Mouse (Mus musculus) intestine, embryonic 15.5 days (tissue): ENCODE results near the gene Cdk8. TPM values are rescaled to one million over a fixed set of nuclear protein-coding genes. Genes with fewer than 3 reads are reported as not detected.

Source experiments
- ATAC-seq: fragments of 200-750 bp; cut with Nextera tagmentation; 2 replicates; pipeline ENCODE4 v1.8.0; 2017; ENCODE audit warnings: moderate TSS enrichment, moderate library complexity
- H3K27ac ChIP-seq: fragments of 300-500 bp; sonication (generic); 2 replicates; pipeline ENCODE4 v1.5.1; 2015; ENCODE audit warnings: mild to moderate bottlenecking, inconsistent platforms
- H3K27me3 ChIP-seq: fragments of 300-500 bp; sonication (generic); replicated peaks from 2 replicates; pipeline ENCODE4 v1.6.1; 2015; ENCODE audit warnings: inconsistent platforms
- H3K36me3 ChIP-seq: fragments of 300-500 bp; sonication (generic); 2 replicates; pipeline ENCODE4 v1.6.1; 2015; ENCODE audit warnings: inconsistent platforms
- H3K4me1 ChIP-seq: fragments of 300-500 bp; sonication (generic); replicated peaks from 2 replicates; pipeline ENCODE4 v1.6.1; 2015; ENCODE audit warnings: inconsistent platforms
- H3K4me2 ChIP-seq: fragments of 300-500 bp; sonication (generic); replicated peaks from 2 replicates; pipeline ENCODE4 v1.6.1; 2015; ENCODE audit warnings: mild to moderate bottlenecking, inconsistent platforms
- H3K4me3 ChIP-seq: fragments of 300-500 bp; sonication (generic); replicated peaks from 2 replicates; pipeline ENCODE4 v1.5.1; 2015; ENCODE audit warnings: inconsistent platforms
- H3K9ac ChIP-seq: fragments of 300-500 bp; sonication (generic); 2 replicates; pipeline ENCODE4 v1.6.1; 2015; ENCODE audit warnings: inconsistent platforms
- H3K9me3 ChIP-seq: fragments of 300-500 bp; sonication (generic); 2 replicates; pipeline ENCODE4 v1.6.1; 2016; ENCODE audit warnings: inconsistent platforms
- WGBS: fragments of 180-500 bp; shearing (Covaris S2); methylation state at CpG from one replicate; pipeline ENCODE4 v1.1.7; 2015; 5-methylcytosine and 5-hydroxymethylcytosine counted together
- polyA plus RNA-seq: library from polyadenylated mRNA; unstranded; fragments of >200 nt; fragmentation: Nextera tagmentation; extraction: Ambion mirVana; gene quantifications from 2 replicates; pipeline ENCODE4 v1.2.1, GENCODE M21; 2015

Gene Cdk8
- polyA plus RNA-seq, 1 experiment from 2014 or later, result 20.3 TPM

DNA sequence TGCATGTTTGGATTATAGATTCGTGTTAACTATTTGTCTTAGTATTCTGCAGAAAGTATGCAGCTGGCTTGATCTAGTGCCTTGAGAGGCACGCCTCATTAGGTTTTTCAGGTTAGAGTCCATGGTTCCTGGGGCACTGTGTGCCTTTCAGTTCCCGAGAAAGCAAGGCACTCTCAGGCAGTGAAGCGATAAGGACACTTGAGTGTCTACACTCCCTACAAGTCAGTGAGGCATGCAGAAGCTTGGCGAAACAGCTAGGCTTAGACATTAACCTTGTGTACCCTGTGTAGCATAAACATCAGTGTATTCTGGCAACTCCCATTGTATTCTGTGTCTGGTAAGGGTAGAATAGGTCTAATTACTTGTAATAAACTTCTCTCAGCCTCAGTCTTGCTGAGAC lies 25.5 kb upstream of the Cdk8 start:
- no peaks in the 10 kb centered on the region for H3K4me1 ChIP-seq
- H3K4me2 ChIP-seq, result no peak overlapping the region
- no peaks in the 10 kb centered on the region for H3K27me3 ChIP-seq
- no peak for ATAC-seq
- H3K9me3 ChIP-seq, result no peaks in the 10 kb centered on the region
- 85% methylated on average over 5 of the region's 5 CpGs for WGBS
- H3K36me3 ChIP-seq, result peaks cover 39% of the 10 kb centered on the region
- no peak overlapping the region for H3K9ac ChIP-seq
- no peak overlapping the region for H3K4me3 ChIP-seq
- no peak overlapping the region for H3K27ac ChIP-seq

- H3K9me3 ChIP-seq, result no peaks in the 10 kb centered on the region
- H3K27me3 ChIP-seq, result no peaks in the 10 kb centered on the region
- H3K36me3 ChIP-seq, result peaks cover 12% of the 10 kb centered on the region
- ATAC-seq, result peak; percentile 72
- H3K9ac ChIP-seq, result peak overlapping the region; percentile 54
- 8% methylated on average over 13 of the region's 13 CpGs for WGBS
- peaks cover 4% of the 10 kb centered on the region for H3K4me1 ChIP-seq
- H3K4me2 ChIP-seq, result peak overlapping the region; percentile 64
- H3K27ac ChIP-seq, result peak overlapping the region; percentile 100; the same call in 1 of the 2 replicates
- peak overlapping the region; percentile 82 for H3K4me3 ChIP-seq
These were observed 10.5 kb upstream of the Cdk8 start for GRCm38 (mm10) chr5:146220501-146220878.

DNA sequence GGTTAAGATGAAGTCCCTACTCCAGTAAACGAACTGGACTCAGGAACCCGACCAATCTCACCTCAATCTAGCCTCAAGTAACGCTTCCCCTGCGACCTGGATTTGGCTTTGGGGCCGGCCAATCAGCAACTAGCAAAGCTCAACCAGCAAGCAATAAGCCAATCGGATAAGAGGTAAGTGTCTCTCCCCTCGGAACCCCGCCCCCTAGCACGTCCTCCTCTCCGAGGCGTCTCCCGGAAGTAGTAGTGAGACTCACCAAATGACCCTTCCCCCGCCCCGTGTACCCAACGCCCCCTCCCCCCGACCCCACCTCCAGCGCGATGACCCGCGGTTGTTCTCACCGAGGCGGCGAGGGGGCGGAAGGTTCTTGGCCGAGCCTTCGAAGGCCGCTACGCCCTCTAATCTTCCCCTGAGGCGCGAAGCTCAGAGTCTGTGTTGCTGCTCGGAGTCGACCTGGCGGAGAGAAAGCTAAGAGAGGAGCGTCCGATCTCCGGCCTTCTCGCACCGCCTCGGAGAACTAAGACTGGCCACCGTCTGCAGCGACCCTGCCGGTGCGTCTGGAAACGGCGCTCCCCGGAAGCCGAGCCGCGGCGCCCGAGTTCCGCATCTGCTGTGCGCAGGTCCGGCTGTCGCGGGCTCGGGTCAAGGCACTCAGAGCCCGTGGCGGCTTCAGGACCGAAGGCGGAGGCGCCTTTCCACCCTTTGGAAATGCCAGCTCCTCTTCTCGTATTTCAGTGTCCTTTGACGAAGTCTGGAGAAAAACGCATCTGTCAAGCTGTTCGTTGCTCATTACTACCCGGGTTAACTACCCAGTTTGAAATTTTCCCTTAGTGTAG lies 9.9 kb upstream of the Cdk8 start, which contains the start of gene Rnf6:
Gene Rnf6 (minus strand): TSS at position 677 of the 836 bp plus-strand sequence.
- H3K4me1 ChIP-seq, result peaks cover 4% of the 10 kb centered on the region
- peaks cover 7% of the 10 kb centered on the region for H3K36me3 ChIP-seq
- no peaks in the 10 kb centered on the region for H3K27me3 ChIP-seq
- H3K27ac ChIP-seq, result peak within 1 kb of the TSS; percentile 100
- peak within 1 kb of the TSS; percentile 64 for H3K4me2 ChIP-seq
- no peaks in the 10 kb centered on the region for H3K9me3 ChIP-seq
- peak within 1 kb of the TSS; percentile 82 for H3K4me3 ChIP-seq
- H3K9ac ChIP-seq, result peak within 1 kb of the TSS; percentile 89
- ATAC-seq, result peak; percentile 100
- WGBS, result under 1% methylated on average over 67 of the region's 67 CpGs

GRCm38 (mm10) chr5:146221722-146222121 lies 9.3 kb upstream of the Cdk8 start:
- peak overlapping the region; percentile 89 for H3K9ac ChIP-seq
- no peaks in the 10 kb centered on the region for H3K27me3 ChIP-seq
- peak overlapping the region; percentile 100 for H3K27ac ChIP-seq
- H3K9me3 ChIP-seq, result no peaks in the 10 kb centered on the region
- H3K4me2 ChIP-seq, result peak overlapping the region; percentile 64
- H3K36me3 ChIP-seq, result peaks cover 7% of the 10 kb centered on the region
- no peak for ATAC-seq
- H3K4me1 ChIP-seq, result peaks cover 4% of the 10 kb centered on the region
- WGBS, result 32% methylated on average over 6 of the region's 6 CpGs
- peak overlapping the region; percentile 82 for H3K4me3 ChIP-seq

DNA sequence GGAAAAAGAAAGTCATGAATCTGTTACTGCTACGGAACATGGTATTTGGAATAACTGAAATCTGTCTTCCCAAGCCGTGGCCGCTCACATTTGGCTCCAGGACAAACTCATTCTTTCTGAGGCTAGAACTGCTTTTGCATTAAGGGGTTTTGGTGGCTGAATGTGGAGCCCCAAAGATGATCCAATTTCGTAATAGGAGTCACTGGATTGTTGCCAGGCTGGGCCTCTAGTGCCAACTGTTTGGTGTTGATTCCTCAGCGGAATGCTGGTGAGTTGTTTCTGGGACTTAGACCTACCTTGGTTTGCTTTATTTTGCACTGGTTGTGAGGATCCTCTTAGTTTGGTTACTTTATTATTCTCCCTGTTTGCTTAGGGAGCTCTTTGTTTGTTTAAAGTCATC lies 7.2 kb upstream of the Cdk8 start:
- H3K9me3 ChIP-seq, result no peaks in the 10 kb centered on the region
- no peak overlapping the region for H3K4me2 ChIP-seq
- no peak overlapping the region for H3K27ac ChIP-seq
- no peaks in the 10 kb centered on the region for H3K27me3 ChIP-seq
- no peak overlapping the region for H3K4me3 ChIP-seq
- H3K36me3 ChIP-seq, result no peaks in the 10 kb centered on the region
- ATAC-seq, result no peak
- no peak overlapping the region for H3K9ac ChIP-seq
- peaks cover 4% of the 10 kb centered on the region for H3K4me1 ChIP-seq
- WGBS, result 83% methylated on average over 5 of the region's 5 CpGs

DNA sequence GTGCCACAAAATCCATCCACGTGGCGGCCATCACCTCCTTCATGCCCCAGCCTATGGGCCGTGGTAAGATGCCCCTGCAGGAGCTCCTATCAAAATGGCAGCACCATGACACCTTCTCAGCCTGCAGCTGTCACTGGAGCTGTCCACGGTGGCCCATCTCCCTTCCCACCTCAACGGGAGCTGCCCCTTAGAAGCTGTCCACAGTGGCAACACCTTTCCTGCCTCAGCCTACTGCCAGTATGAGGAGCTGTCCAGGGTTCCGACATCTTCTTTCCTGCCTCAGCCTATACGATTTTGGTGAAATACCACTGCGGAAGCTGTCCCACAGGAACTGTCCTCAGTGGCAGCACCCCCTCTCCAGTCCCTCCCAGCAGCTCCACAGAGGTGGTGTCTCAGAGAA lies 3.5 kb upstream of the Cdk8 start:
- Histone ChIP-seq H3K4me1 (no peaks in the 10 kb centered on the region), H3K36me3 (no peaks in the 10 kb centered on the region), H3K4me3 (no peak overlapping the region), H3K4me2 (no peak overlapping the region), H3K9me3 (no peaks in the 10 kb centered on the region), H3K9ac (no peak overlapping the region), H3K27me3 (no peaks in the 10 kb centered on the region), H3K27ac (no peak overlapping the region)
- no peak for ATAC-seq
- 85% methylated on average over 8 of the region's 8 CpGs for WGBS

DNA sequence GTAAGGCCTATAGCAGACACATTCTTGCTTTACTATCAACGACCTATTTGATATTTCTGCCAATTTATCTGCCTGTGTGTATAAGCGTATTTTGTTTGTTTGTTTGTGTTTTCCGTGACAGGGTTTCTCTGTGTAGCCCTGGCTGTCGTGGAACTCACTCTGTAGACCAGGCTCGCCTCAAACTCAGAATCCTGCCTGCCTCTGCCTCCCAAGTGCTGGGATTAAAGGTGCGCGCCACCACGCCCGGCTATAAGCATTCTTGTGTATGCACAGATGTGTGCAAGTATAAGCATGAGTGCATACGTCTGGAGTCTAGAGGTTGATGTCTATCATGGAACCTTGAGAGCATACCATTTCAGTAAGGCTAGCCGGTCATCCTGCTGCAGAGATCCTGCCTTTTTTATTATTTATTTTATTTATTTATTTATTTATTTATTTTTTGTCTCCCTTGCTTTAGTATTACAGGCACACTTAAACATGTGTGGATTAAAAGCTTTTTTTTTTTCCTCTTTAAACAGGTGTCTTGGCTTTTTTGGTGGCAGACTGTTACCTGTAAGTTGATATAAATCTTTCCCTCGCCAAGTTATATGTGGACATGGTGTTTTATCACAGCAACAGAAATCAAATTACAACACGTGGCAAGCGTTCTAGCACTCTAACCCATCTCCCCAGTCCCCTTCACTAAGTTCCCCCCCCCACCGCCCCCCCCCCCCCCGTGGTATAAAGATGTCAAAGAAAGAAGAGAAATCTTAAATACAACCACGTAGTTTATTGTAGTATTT lies 970 bp upstream of the Cdk8 start:
- Histone ChIP-seq H3K4me1 (no peaks in the 10 kb centered on the region), H3K9ac (peak overlapping the region; percentile 89), H3K9me3 (no peaks in the 10 kb centered on the region), H3K36me3 (no peaks in the 10 kb centered on the region), H3K27ac (peak overlapping the region; percentile 99; the same call in 1 of the 2 replicates), H3K4me2 (peak overlapping the region; percentile 71), H3K4me3 (peak overlapping the region; percentile 80), H3K27me3 (no peaks in the 10 kb centered on the region)
- 53% methylated on average over 17 of the region's 17 CpGs for WGBS
- no peak; the same call in 1 of the 2 replicates for ATAC-seq

DNA sequence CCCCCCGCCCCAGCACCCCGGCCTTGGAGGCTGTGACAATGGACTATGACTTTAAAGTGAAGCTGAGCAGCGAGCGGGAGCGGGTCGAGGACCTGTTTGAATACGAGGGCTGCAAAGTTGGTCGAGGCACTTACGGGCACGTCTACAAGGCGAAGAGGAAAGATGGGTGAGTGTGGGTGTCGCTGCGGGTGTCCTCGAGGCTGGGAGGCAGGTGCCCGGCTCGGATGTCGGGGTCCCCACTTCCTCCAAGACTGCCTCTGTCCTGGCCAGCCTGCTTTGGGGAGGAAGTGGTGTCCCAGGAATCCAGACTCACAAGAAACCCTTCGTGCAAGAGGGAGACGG lies 596 bp downstream of the Cdk8 start:
- Histone ChIP-seq H3K9ac (peak overlapping the region; percentile 89), H3K27ac (peak overlapping the region; percentile 99), H3K27me3 (no peaks in the 10 kb centered on the region), H3K9me3 (no peaks in the 10 kb centered on the region), H3K4me2 (peak overlapping the region; percentile 71), H3K4me3 (peak overlapping the region; percentile 80), H3K4me1 (no peaks in the 10 kb centered on the region), H3K36me3 (0 out of 2 replicates have a peak, but pooled peaks cover 3% of the 10 kb centered on the region)
- ATAC-seq, result no peak; the same call in 1 of the 2 replicates
- WGBS, result 0% methylated on average over 19 of the region's 19 CpGs

DNA sequence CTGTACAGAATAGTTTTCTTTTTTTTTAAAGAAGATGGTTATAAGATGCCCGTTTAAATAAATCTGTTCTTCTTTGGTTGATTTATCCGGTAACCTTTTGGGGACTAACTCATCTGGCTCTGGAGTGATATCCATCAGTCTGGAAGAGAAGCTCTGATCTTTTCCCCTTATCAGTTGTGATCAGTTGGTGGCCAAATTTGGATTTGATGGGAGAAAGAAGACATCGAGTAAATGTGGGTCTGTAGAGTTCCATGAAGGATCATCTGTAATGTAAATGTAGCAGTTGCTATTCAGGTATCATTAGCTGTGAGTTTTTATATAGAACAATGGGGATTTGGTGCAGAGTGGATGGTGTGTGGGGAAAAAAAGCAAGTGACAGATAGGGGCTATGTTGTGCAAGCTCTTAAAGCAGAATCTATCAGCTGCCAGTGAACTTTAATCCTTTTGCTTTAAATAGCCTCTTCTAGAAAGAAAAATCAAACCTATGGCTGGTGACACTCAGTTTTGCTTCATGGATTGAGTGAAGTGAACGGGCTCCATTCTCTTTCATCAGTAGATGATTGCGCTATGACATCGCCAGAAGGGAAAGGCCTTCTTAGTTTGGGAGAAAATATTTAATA lies 1.1 kb downstream of the Cdk8 start:
- no peaks in the 10 kb centered on the region for H3K27me3 ChIP-seq
- no peak for ATAC-seq
- no peaks in the 10 kb centered on the region for H3K4me1 ChIP-seq
- H3K4me3 ChIP-seq, result peak overlapping the region; percentile 80
- H3K9me3 ChIP-seq, result no peaks in the 10 kb centered on the region
- H3K36me3 ChIP-seq, result 0 out of 2 replicates have a peak, but pooled peaks cover 3% of the 10 kb centered on the region
- H3K27ac ChIP-seq, result no peak overlapping the region
- H3K4me2 ChIP-seq, result peak overlapping the region; percentile 71
- H3K9ac ChIP-seq, result peak overlapping the region; percentile 89
- 32% methylated on average over 6 of the region's 6 CpGs for WGBS

- ATAC-seq, result no peak
- Histone ChIP-seq H3K4me1 (no peaks in the 10 kb centered on the region), H3K36me3 (0 out of 2 replicates have a peak, but pooled peaks cover 3% of the 10 kb centered on the region), H3K27me3 (no peaks in the 10 kb centered on the region), H3K4me3 (peak overlapping the region; percentile 80), H3K9me3 (no peaks in the 10 kb centered on the region), H3K4me2 (peak overlapping the region; percentile 71), H3K9ac (0 out of 2 replicates have a peak overlapping the region, but pooled peaks have one; percentile 14), H3K27ac (no peak overlapping the region)
- WGBS, result 43% methylated on average over 11 of the region's 11 CpGs
These were observed 1.8 kb downstream of the Cdk8 start for GRCm38 (mm10) chr5:146232816-146233215.

GRCm38 (mm10) chr5:146234336-146234735 lies 3.3 kb downstream of the Cdk8 start:
- H3K4me2 ChIP-seq, result no peak overlapping the region
- ATAC-seq, result no peak
- no peak overlapping the region for H3K9ac ChIP-seq
- H3K27me3 ChIP-seq, result no peaks in the 10 kb centered on the region
- H3K4me1 ChIP-seq, result peaks cover 4% of the 10 kb centered on the region; the same call in 1 of the 2 replicates
- H3K27ac ChIP-seq, result no peak overlapping the region
- 0 out of 2 replicates have a peak, but pooled peaks cover 5% of the 10 kb centered on the region for H3K36me3 ChIP-seq
- H3K4me3 ChIP-seq, result no peak overlapping the region
- 74% methylated on average over 1 of the region's 1 CpGs for WGBS
- no peaks in the 10 kb centered on the region for H3K9me3 ChIP-seq

- no peak for ATAC-seq
- Histone ChIP-seq H3K4me2 (no peak overlapping the region), H3K4me3 (no peak overlapping the region), H3K4me1 (peaks cover 5% of the 10 kb centered on the region; the same call in 1 of the 2 replicates), H3K27me3 (no peaks in the 10 kb centered on the region), H3K9ac (no peak overlapping the region), H3K36me3 (0 out of 2 replicates have a peak, but pooled peaks cover 5% of the 10 kb centered on the region), H3K27ac (no peak overlapping the region), H3K9me3 (no peaks in the 10 kb centered on the region)
- 79% methylated on average over 10 of the region's 10 CpGs for WGBS
These were observed 7.2 kb downstream of the Cdk8 start for GRCm38 (mm10) chr5:146238274-146238673.
